Mouse (Mus musculus): ENCODE data around the gene Dlx6.

GRCm38 (mm10) chr6:6886225-6886624 lies 23.1 kb downstream of the Dlx6 start:
- TF ChIP-seq CTCF (IDR thresholded peaks at IDR 0.05; ENCODE audit: borderline replicate concordance, insufficient read depth, low read depth, low read length), result no peak
- no peak for TF ChIP-seq POLR2A (IDR thresholded peaks at IDR 0.05; ENCODE audit: borderline replicate concordance, insufficient read depth, low read length)

All from cerebellum, adult 2 months (tissue).